Mouse (Mus musculus): ENCODE measurements around the gene Parvb. TPM values are rescaled to one million over a fixed set of nuclear protein-coding genes. Genes with fewer than 3 reads are reported as not detected.
A peak's percentile ranks its signal among the peaks of the same experiment; 100 is the strongest.

Gene Parvb
- polyA plus RNA-seq, 1 experiment = 17.0 TPM

- peak in 1 of 2 experiments; percentile 16 for DNase-seq (ENCODE audit: extremely low spot score in 1 of 2, low spot score in 1 of 2)
Observed at GRCm38 (mm10) chr15:84254387-84254786, 22.5 kb downstream of the Parvb start.

DNA sequence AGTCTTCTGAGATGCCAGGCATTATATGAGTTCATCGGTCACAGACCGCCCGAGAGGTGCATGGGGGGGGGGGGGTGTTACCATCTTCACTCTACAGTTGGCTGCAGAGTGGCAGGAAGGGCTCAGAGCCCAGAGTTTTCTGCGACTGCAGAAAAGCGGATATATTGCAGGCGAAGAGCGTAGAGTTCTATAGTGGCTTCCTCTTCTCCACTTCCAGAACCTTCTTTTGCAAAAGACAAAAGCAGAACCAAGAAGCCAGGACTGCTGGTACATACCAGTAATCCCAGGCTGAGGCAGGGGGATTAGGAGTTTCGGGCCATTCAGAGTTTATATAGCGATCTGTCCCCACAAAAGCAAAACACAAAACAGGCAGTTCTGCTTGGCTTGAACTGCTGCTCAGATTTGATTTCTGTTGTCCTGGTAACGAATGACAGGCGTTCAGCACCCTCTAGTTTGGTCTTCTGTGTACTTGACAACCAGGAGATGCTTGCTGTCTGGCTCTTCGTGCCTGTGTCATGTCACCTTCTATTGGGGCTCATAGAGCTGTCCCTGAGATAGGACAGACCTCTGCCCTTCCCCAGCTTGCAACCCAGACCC lies 24.5 kb downstream of the Parvb start:
- DNase-seq (ENCODE audit: extremely low spot score in 1 of 2, low spot score in 1 of 2) = no peak

DNA sequence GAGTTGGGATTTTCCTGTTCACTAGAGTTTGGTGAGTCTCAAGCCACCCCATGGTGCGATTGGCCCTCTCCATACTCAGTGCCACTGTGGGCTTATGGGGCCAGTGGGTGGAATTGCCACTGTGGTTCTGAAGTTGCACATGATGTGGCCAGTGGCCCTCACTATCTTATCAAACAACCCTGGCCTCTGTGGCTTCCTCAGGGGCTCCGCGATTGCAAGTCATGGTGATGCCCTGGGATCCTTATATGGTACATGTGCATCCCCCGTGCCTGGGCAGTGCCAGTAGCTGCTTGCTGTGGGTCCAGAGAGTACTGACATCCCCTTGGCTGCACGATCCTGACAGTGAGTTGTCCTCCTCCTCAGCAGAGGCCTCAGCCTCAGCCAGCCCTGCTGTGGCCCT lies 25.0 kb downstream of the Parvb start:
- no peak for DNase-seq (ENCODE audit: extremely low spot score in 1 of 2, low spot score in 1 of 2)

GRCm38 (mm10) chr15:84258602-84259355 lies 26.9 kb downstream of the Parvb start:
- no peak for DNase-seq (ENCODE audit: extremely low spot score in 1 of 2, low spot score in 1 of 2)

GRCm38 (mm10) chr15:84260123-84260822 lies 28.4 kb downstream of the Parvb start:
- peak; percentile 42 to 92 for DNase-seq (ENCODE audit: extremely low spot score in 1 of 2, low spot score in 1 of 2)

DNA sequence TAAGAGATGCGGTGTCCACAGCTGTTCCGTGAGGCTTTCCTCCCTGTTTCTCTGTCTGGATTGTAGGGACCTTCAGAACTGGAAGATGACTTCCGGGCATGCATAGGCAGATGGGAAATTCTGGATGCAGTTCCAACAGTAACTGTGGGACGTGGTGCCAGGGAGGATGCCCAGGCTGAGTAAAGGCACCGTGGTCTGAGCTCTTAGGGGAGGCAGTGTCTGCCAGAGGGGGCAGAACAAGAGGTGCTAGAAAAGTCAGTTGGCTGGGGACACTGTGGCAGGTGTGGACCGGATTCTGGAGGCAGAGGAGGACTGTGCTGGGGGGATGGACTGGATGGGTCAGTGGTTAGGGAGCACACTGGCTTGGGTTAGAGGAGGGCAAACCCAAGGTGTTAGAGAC lies 30.8 kb downstream of the Parvb start:
- DNase-seq (ENCODE audit: extremely low spot score in 1 of 2, low spot score in 1 of 2) = no peak

- DNase-seq (ENCODE audit: extremely low spot score in 1 of 2, low spot score in 1 of 2) = no peak
Observed at GRCm38 (mm10) chr15:84263573-84263972, 31.7 kb downstream of the Parvb start.

GRCm38 (mm10) chr15:84265141-84265540 lies 33.3 kb downstream of the Parvb start:
- DNase-seq (ENCODE audit: extremely low spot score in 1 of 2, low spot score in 1 of 2) = no peak

DNA sequence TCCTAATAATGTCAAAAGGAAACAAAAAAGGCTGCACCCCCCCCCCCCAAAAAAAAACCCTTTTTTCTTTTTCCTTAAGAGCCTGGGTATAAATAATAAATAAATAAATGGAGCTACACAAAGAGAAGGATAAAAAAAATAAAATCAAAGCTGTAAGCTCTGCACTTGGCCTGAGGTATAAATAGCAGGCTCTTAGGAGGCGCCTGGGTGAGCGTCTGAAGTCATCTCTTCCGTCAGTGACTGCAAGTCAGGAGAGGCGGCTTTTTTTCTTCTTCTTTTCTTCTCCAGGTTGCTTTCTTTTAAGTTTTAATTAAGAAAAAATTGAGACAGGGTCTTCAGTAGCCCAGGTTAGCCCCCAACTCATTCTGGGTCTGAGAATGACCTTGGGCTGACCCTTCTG lies 34.4 kb downstream of the Parvb start:
- peak in 1 of 2 experiments; percentile 12 for DNase-seq (ENCODE audit: extremely low spot score in 1 of 2, low spot score in 1 of 2)

DNA sequence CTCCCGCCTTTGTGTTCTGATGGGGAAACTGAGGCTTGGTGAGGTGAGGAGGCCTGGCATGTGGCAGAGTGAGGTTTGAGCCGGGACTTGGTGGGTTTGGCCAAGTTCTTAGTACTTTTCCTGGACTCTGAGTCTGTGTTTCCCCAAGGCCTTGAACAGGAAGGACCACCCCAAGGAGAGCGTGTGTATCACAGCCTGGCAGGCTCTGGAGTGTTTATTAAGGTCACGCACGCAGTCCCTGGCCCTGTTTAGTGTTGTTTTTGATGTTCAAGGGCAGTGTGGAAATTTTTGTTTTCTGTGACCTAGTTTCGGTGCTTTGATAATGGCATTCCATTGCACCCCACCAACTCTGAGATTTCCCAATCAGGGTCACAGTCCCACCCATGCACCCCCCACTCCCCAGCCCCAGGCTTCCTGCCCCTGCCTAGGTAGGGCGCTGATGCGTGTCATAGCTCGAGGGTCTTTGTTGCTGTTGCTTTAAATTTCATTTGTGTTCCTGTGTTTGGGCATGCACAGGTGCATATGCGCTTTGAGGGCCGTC lies 35.9 kb downstream of the Parvb start:
- no peak for DNase-seq (ENCODE audit: extremely low spot score in 1 of 2, low spot score in 1 of 2)

- no peak for DNase-seq (ENCODE audit: extremely low spot score in 1 of 2, low spot score in 1 of 2)
Observed at GRCm38 (mm10) chr15:84269107-84269633, 37.3 kb downstream of the Parvb start.

DNA sequence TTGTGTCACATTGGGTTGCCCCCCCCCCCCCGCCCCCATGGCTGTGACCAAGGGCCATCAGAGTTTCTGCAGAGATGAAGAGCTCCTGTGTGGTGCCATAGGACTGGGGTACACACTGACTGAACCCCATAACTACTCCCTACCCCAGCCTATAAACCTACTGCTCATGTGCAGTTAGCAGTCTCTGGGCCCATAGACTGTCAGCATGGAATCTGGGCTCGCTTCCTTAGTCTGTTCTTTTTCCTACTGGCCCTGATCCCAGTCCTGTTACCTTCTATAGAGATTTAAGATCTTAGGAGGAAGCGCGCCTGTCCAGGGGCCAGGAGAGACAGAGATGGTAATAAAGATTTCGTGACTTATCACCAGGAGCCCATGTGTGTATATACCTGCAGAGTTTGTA lies 38.2 kb downstream of the Parvb start:
- DNase-seq (ENCODE audit: extremely low spot score in 1 of 2, low spot score in 1 of 2) = no peak

DNA sequence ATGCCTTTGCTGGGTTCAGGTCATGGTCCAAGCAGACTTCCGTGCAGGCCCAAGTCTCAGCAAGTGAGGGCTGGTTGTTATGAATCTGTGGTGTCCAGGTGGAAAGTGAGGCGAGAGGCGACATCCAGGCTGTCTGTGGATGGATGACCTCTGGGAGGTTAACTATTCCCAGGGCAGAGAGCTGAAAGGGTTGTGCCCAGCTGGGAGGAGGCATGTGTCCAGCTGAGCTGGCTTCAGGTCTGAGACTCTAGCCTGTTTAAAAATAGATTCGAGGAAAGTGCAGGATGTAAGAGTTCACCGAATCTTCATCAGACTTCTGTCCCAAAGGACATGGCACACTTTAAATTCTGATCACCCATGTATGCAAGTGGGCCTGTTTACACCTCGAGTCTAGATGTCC lies 38.6 kb downstream of the Parvb start:
- DNase-seq (ENCODE audit: extremely low spot score in 1 of 2, low spot score in 1 of 2) = no peak

DNA sequence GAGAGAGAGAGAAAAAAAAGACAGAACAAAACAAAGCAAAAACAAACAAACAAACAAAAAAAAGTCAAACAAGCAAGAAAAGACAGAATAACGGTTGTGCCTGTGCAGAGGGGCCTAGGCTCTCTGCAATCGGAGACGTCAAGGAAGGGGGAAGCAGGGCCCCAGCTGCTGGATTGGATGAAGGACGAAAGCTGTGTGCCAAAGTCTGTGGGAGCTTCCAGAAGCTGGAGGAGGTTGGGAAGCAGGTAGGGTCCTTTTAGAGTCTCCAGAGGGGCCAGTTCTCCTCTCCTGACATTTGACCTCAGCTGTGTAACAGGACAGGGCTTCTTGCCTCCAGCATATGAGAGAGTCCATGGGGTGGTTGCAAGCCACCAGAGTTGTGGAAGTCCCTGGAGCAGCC lies 44.2 kb downstream of the Parvb start:
- DNase-seq (ENCODE audit: extremely low spot score in 1 of 2, low spot score in 1 of 2) = no peak

DNA sequence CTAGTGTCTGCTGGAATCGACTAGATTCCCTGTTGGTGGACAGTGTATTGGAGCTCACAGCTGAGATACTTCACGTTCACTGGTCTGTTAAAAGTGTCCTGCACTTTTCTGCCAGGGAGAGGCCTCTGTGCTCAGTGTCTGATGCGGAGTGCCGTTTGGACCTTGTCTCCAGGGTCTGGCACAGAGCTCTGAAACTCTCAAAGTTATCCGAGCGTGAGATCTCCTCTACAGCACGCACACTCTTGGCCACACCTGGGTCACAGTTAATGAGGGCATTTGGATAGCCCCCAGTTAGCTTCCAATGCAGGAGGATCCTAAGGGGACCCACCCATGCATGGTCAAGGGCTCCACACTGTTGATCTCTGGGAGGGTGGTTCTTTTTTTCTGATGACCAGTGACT lies 46.2 kb downstream of the Parvb start:
- no peak for DNase-seq (ENCODE audit: extremely low spot score in 1 of 2, low spot score in 1 of 2)

- no peak for DNase-seq (ENCODE audit: extremely low spot score in 1 of 2, low spot score in 1 of 2)
Observed at GRCm38 (mm10) chr15:84278656-84279055, 46.8 kb downstream of the Parvb start.

DNA sequence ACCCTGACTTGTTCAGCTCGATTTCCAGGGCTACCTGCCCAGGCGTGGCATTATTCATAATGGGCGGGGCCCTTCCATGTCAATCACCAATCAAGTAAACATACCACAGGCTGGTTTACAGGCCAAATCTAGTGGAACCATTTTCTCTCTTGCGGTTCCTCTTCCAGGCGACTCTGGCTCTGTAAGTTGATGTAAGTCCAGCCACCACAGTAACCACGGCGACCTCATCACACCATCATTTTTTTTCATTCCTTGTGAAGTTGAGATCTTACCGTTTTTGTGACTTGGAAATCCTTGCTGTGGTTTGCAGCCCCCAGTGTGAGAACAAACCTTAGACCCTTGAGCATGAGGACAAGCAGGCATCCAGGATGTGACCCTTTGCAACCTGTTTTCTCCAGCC lies 48.5 kb downstream of the Parvb start:
- DNase-seq (ENCODE audit: extremely low spot score in 1 of 2, low spot score in 1 of 2) = no peak

GRCm38 (mm10) chr15:84280712-84281347 lies 49.0 kb downstream of the Parvb start:
- DNase-seq (ENCODE audit: extremely low spot score in 1 of 2, low spot score in 1 of 2) = no peak

DNA sequence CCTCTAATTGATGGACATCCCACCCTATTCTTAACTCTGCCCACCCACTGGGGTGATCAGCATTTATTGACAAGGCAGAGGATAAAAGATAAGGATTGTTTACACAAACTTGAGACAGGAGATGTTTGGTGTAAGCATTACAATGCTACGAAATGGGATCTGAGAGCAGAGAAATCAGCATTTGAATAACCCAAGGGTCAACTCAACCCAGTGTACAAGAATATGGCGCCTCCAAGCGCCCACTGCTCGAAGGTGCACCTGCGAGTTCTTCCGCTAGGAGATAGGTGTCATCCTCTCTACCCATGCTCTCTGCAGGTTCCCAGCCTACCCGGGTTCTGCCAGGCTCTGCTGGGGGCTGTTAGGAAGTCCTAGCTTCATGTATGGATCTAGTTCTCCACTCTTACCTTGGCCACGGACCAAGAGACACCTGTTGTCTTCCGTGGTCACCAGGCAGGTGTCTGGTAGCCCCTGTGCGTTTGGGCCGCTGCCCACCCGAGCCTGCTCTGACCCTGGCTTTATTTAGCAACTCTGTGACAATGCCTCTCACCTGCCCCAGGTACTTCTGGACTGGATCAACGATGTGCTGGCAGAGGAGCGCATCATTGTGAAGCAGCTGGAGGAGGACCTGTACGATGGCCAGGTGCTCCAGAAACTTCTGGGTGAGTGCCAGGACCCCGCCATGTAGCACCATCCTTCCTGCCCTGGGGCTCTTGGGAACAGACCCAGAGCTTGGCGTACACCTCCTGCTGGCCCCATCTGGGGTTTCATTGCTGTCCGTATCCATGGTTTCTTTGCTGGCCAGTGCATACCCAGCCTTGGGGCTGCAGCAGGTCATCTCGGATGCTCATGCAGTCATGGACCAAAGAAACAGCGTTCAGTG lies 50.6 kb downstream of the Parvb start:
- DNase-seq (ENCODE audit: extremely low spot score in 1 of 2, low spot score in 1 of 2) = no peak

- DNase-seq (ENCODE audit: extremely low spot score in 1 of 2, low spot score in 1 of 2) = peak in 1 of 2 experiments; percentile 63
Observed at GRCm38 (mm10) chr15:84284059-84284458, 52.2 kb downstream of the Parvb start.

All from frontal cortex, adult 2 months (tissue).